Mouse (Mus musculus) MEL (cell line): ENCODE data around the gene Nek8. TPM values are rescaled to one million over a fixed set of nuclear protein-coding genes. Genes with fewer than 3 reads are reported as not detected.

ENCODE experiments used
- DNase-seq: peaks from one replicate; pipeline ENCODE4 v3.0.0; 2011; ENCODE audit warnings: low read depth, low spot score
- H3K27ac ChIP-seq: 2 replicates; pipeline ENCODE4 v1.5.1; 2012; ENCODE audit warnings: low read depth, mild to moderate bottlenecking, control low read depth, low read length, moderate library complexity; ENCODE audit not compliant: control insufficient read depth
- H3K27me3 ChIP-seq, 2 experiments: fragments of 150-350 bp in 1 of 2; sonication (generic) in 1 of 2; 2 replicates each; pipeline ENCODE4 v1.6.1; 2012; ENCODE audit warnings: low read length in 2 of 2, mild to moderate bottlenecking in 2 of 2, improper control_type of control experiment in 1 of 2, moderate library complexity in 1 of 2; ENCODE audit not compliant: insufficient read depth in 2 of 2, control insufficient read depth in 1 of 2
- H3K36me3 ChIP-seq, 2 experiments: 2 replicates each; pipeline ENCODE4 v1.6.1; 2012 to 2014; ENCODE audit warnings: low read length in 2 of 2, improper control_type of control experiment in 1 of 2, inconsistent platforms in 1 of 2, mild to moderate bottlenecking in 1 of 2; ENCODE audit not compliant: insufficient read depth in 2 of 2, control insufficient read depth in 1 of 2
- H3K4me1 ChIP-seq, 2 experiments: fragments of 150-350 bp in 1 of 2; sonication (generic) in 1 of 2; 2 replicates each; pipeline ENCODE4 v1.6.1; 2012; ENCODE audit warnings: low read length in 2 of 2, improper control_type of control experiment in 1 of 2, mild to moderate bottlenecking in 1 of 2; ENCODE audit not compliant: insufficient read depth in 2 of 2, control insufficient read depth in 1 of 2
- H3K4me3 ChIP-seq, 2 experiments: fragments of 150-350 bp in 1 of 2; sonication (generic) in 1 of 2; 2 replicates each; pipeline ENCODE4 v1.5.1; 2012; ENCODE audit warnings: low read depth in 2 of 2, low read length in 2 of 2, mild to moderate bottlenecking in 2 of 2, moderate library complexity in 2 of 2, control low read depth in 1 of 2, improper control_type of control experiment in 1 of 2; ENCODE audit not compliant: control insufficient read depth in 1 of 2, insufficient read depth in 1 of 2
- H3K79me2 ChIP-seq: 2 replicates; pipeline ENCODE4 v1.6.1; 2012; ENCODE audit warnings: mild to moderate bottlenecking, low read length, moderate library complexity; ENCODE audit not compliant: control insufficient read depth, poor library complexity, insufficient read depth
- H3K9ac ChIP-seq: 2 replicates; pipeline ENCODE4 v1.6.1; 2012; ENCODE audit warnings: low read depth, mild to moderate bottlenecking, control low read depth, low read length, moderate library complexity; ENCODE audit not compliant: control insufficient read depth, poor library complexity, severe bottlenecking
- H3K9me3 ChIP-seq: fragments of 150-350 bp; sonication (generic); replicated peaks from 2 replicates; pipeline ENCODE4 v1.6.1; 2012; ENCODE audit warnings: mild to moderate bottlenecking, low read length, improper control_type of control experiment, moderate library complexity; ENCODE audit not compliant: insufficient read depth
- BHLHE40 ChIP-seq: IDR thresholded peaks from 2 replicates; pipeline ENCODE4 v1.6.1; 2012; ENCODE audit warnings: low read depth, mild to moderate bottlenecking, inconsistent platforms, low read length, improper control_type of control experiment, borderline replicate concordance
- CHD1 ChIP-seq: IDR thresholded peaks from 2 replicates; pipeline ENCODE4 v1.6.1; 2012; ENCODE audit warnings: low read depth, mild to moderate bottlenecking, inconsistent platforms, low read length, improper control_type of control experiment
- CHD2 ChIP-seq: IDR thresholded peaks from 2 replicates; pipeline ENCODE4 v1.6.1; 2011; ENCODE audit warnings: low read length, improper control_type of control experiment
- CTCF ChIP-seq, 3 experiments: IDR thresholded peaks in 2 of 3; conservative IDR thresholded peaks in 1 of 3; 2 replicates each; pipeline ENCODE4 v1.5.1; 2011 to 2012; ENCODE audit warnings: low read length in 3 of 3, low read depth in 2 of 3, mild to moderate bottlenecking in 2 of 3, improper control_type of control experiment in 1 of 3, inconsistent platforms in 1 of 3, mixed read lengths in 1 of 3, moderate library complexity in 1 of 3; ENCODE audit not compliant: control insufficient read depth in 1 of 3, insufficient read depth in 1 of 3, poor library complexity in 1 of 3, severe bottlenecking in 1 of 3
- ELF1 ChIP-seq: IDR thresholded peaks from 2 replicates; pipeline ENCODE4 v1.6.1; 2014; ENCODE audit warnings: low read depth, mild to moderate bottlenecking, inconsistent platforms, low read length, improper control_type of control experiment, moderate library complexity
- ETS1 ChIP-seq: IDR thresholded peaks from 2 replicates; pipeline ENCODE4 v1.6.1; 2012; ENCODE audit warnings: low read depth, mild to moderate bottlenecking, inconsistent platforms, low read length, improper control_type of control experiment, moderate library complexity
- GATA1 ChIP-seq: IDR thresholded peaks from 2 replicates; pipeline ENCODE4 v1.6.1; 2011; ENCODE audit warnings: low read depth, low read length, improper control_type of control experiment
- HCFC1 ChIP-seq: IDR thresholded peaks from 2 replicates; pipeline ENCODE4 v1.6.1; 2012; ENCODE audit warnings: low read depth, mild to moderate bottlenecking, inconsistent platforms, low read length, improper control_type of control experiment, moderate library complexity
- KAT2A ChIP-seq: conservative IDR thresholded peaks from 2 replicates; pipeline ENCODE4 v1.6.1; 2012; ENCODE audit warnings: low read depth, low read length, improper control_type of control experiment, inconsistent platforms
- MAFK ChIP-seq: IDR thresholded peaks from 2 replicates; pipeline ENCODE4 v1.6.1; 2011; ENCODE audit warnings: low read depth, mild to moderate bottlenecking, low read length, improper control_type of control experiment, borderline replicate concordance
- MAZ ChIP-seq: IDR thresholded peaks from 2 replicates; pipeline ENCODE4 v1.6.1; 2012; ENCODE audit warnings: low read depth, mild to moderate bottlenecking, inconsistent platforms, low read length, improper control_type of control experiment
- MXI1 ChIP-seq: IDR thresholded peaks from 2 replicates; pipeline ENCODE4 v1.6.1; 2011; ENCODE audit warnings: mild to moderate bottlenecking, low read depth, low read length, improper control_type of control experiment
- MYC ChIP-seq: IDR thresholded peaks from 2 replicates; pipeline ENCODE4 v1.6.1; 2011; ENCODE audit warnings: low read depth, mild to moderate bottlenecking, low read length, improper control_type of control experiment, moderate library complexity
- NRF1 ChIP-seq: IDR thresholded peaks from 2 replicates; pipeline ENCODE4 v1.6.1; 2014; ENCODE audit warnings: low read depth, mild to moderate bottlenecking, inconsistent platforms, low read length, improper control_type of control experiment, moderate library complexity; ENCODE audit not compliant: poor library complexity, insufficient read depth, severe bottlenecking
- POLR2A ChIP-seq, 2 experiments: IDR thresholded peaks; 2 replicates each; pipeline ENCODE4 v1.6.1; 2011 to 2012; ENCODE audit warnings: low read length in 2 of 2, mild to moderate bottlenecking in 2 of 2, control low read depth in 1 of 2, improper control_type of control experiment in 1 of 2, low read depth in 1 of 2, moderate library complexity in 1 of 2; ENCODE audit not compliant: control insufficient read depth in 1 of 2, insufficient read depth in 1 of 2, poor library complexity in 1 of 2
- POLR2AphosphoS2 ChIP-seq: IDR thresholded peaks from 2 replicates; pipeline ENCODE4 v1.6.1; 2011; ENCODE audit warnings: low read length, improper control_type of control experiment
- POLR2AphosphoS5 ChIP-seq: IDR thresholded peaks from 2 replicates; pipeline ENCODE4 v1.6.1; 2012; ENCODE audit warnings: low read depth, borderline replicate concordance, mild to moderate bottlenecking, inconsistent platforms, low read length, moderate library complexity, mixed read lengths
- SMC3 ChIP-seq: IDR thresholded peaks from 2 replicates; pipeline ENCODE4 v1.6.1; 2011; ENCODE audit warnings: low read depth, low read length, improper control_type of control experiment
- TCF12 ChIP-seq: IDR thresholded peaks from 2 replicates; pipeline ENCODE4 v1.6.1; 2014; ENCODE audit warnings: low read depth, mild to moderate bottlenecking, inconsistent platforms, low read length, improper control_type of control experiment, moderate library complexity
- UBTF ChIP-seq: IDR thresholded peaks from 2 replicates; pipeline ENCODE4 v1.6.1; 2012; ENCODE audit warnings: low read depth, mild to moderate bottlenecking, inconsistent platforms, low read length, improper control_type of control experiment, moderate library complexity, borderline replicate concordance; ENCODE audit not compliant: insufficient read depth
- USF2 ChIP-seq, 2 experiments: IDR thresholded peaks; 2 replicates each; pipeline ENCODE4 v1.6.1; 2011 to 2012; ENCODE audit warnings: improper control_type of control experiment in 2 of 2, low read length in 2 of 2, borderline replicate concordance in 1 of 2, inconsistent platforms in 1 of 2, low read depth in 1 of 2, mild to moderate bottlenecking in 1 of 2; ENCODE audit not compliant: insufficient read depth in 1 of 2
- ZKSCAN1 ChIP-seq: IDR thresholded peaks from 2 replicates; pipeline ENCODE4 v1.6.1; 2012; ENCODE audit warnings: low read depth, mild to moderate bottlenecking, inconsistent platforms, low read length, improper control_type of control experiment, moderate library complexity
- ZNF384 ChIP-seq: IDR thresholded peaks from 2 replicates; pipeline ENCODE4 v1.6.1; 2012; ENCODE audit warnings: low read depth, mild to moderate bottlenecking, inconsistent platforms, low read length, improper control_type of control experiment
- polyA plus RNA-seq, 2 experiments: library from polyadenylated mRNA; stranded (reverse) in 1 of 2; unstranded in 1 of 2; fragments of >175 nt in 1 of 2; fragments of >200 nt in 1 of 2; gene quantifications; 2 replicates each; pipeline versions ENCODE4 v1.2.1 to v1.2.4; 2012; ENCODE audit warnings: low replicate concordance in 2 of 2, low read depth in 1 of 2; ENCODE audit not compliant: insufficient read length in 2 of 2, insufficient read depth in 1 of 2, missing spikeins in 1 of 2
- total RNA-seq: library from RNA; depleted of rRNA; stranded (reverse); fragments of 300-350 nt; gene quantifications from 2 replicates; pipeline ENCODE4 v1.2.3, GENCODE M21; 2012

Nek8 gene
- total and polyA plus RNA-seq, 3 experiments, result 7.5 to 10.1 TPM; not detected in 1

DNA sequence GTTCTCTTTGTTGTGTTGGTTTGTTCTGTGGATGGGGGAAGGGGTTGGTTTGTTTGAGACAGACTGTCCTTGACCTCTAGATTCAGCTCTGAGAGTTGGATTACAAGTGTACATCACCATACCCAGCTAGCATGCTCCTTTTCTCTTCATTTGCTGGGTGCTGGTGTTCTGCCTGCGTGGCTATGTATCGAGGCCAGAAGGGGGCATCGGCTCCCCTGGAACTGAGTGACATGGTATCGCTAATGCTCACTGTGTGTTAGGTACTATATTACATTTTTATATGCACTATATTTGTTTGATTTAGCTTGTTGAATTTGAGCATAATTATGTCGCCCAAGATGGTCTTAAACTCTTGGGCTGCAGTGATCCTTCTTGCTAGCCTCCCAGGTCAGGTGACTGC is 30.3 kb downstream of the Nek8 start:
- Histone ChIP-seq H3K27me3 (no peaks in the 10 kb centered on the region), H3K4me1 (peaks cover under 1 to 5% of the 10 kb centered on the region in 2 experiments), H3K36me3 (peaks cover 1 to 2% of the 10 kb centered on the region in 2 experiments), H3K4me3 (no peak overlapping the region), H3K79me2 (no peaks in the 10 kb centered on the region; the same call in 1 of the 2 replicates), H3K9ac (no peak overlapping the region), H3K9me3 (no peaks in the 10 kb centered on the region), H3K27ac (no peak overlapping the region)
- no peak for DNase-seq
- TF ChIP-seq SMC3 (peak; percentile 19; the same call in 1 of the 2 replicates), CTCF (IDR thresholded peaks at IDR 0.05 in 2 of 3, conservative IDR thresholded peaks at IDR 0.05 in 1 of 3; ENCODE audit: control insufficient read depth in 1 of 3, insufficient read depth in 1 of 3, low read depth in 2 of 3, low read length in 3 of 3, poor library complexity in 1 of 3, severe bottlenecking in 1 of 3) (peak in 2 of 3 experiments; percentile 32 to 41; a peak in 5 of 6 replicates), MYC (no peak), NRF1 (no peak), UBTF (no peak), CHD2 (no peak)

DNA sequence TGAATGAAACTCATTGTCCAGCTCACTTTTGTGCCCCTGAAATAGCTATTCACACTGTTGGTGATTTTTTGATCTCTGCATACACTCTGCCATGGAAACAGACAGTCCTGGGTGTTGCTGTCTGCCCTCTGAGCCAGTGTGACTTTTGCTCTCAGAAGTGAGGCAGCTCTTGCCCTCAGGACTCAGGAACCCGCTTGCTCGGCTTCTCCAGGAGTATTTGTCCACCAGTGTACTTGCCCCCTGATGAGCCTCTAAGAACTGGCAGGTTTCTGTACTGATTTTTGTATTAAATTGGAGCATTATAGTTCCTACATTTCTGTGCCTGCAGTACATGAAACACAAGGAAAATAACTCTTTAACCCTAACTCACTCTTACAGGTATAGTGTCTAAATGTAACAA is 33.0 kb downstream of the Nek8 start:
- Histone ChIP-seq H3K27me3 (no peaks in the 10 kb centered on the region), H3K27ac (no peak overlapping the region), H3K4me3 (no peak overlapping the region), H3K9me3 (no peaks in the 10 kb centered on the region), H3K4me1 (peaks cover 13 to 14% of the 10 kb centered on the region in 2 experiments), H3K9ac (no peak overlapping the region), H3K36me3 (peaks cover 1 to 17% of the 10 kb centered on the region in 2 experiments), H3K79me2 (no peaks in the 10 kb centered on the region; the same call in 1 of the 2 replicates)
- no peak for DNase-seq
- TF ChIP-seq POLR2AphosphoS5, result no peak
- TF ChIP-seq POLR2AphosphoS2, result no peak
- TF ChIP-seq NRF1, result no peak
- no peak for TF ChIP-seq CHD1
- TF ChIP-seq TCF12, result no peak
- TF ChIP-seq USF2 (IDR thresholded peaks at IDR 0.05; ENCODE audit: borderline replicate concordance in 1 of 2, insufficient read depth in 1 of 2, low read depth in 1 of 2, low read length in 2 of 2), result no peak
- no peak for TF ChIP-seq GATA1
- no peak for TF ChIP-seq ELF1
- TF ChIP-seq ZNF384, result no peak
- no peak for TF ChIP-seq BHLHE40
- TF ChIP-seq MAZ, result no peak
- no peak for TF ChIP-seq MXI1
- no peak for TF ChIP-seq ZKSCAN1
- TF ChIP-seq HCFC1, result no peak
- TF ChIP-seq ETS1, result no peak
- TF ChIP-seq POLR2A (IDR thresholded peaks at IDR 0.05; ENCODE audit: control insufficient read depth in 1 of 2, insufficient read depth in 1 of 2, low read depth in 1 of 2, low read length in 2 of 2, poor library complexity in 1 of 2), result no peak
- no peak for TF ChIP-seq MAFK
- no peak for TF ChIP-seq KAT2A
